In genomic region chr2:131262680-131263670, GRCm38 (mm10) we compare ENCODE assay signal across 8 mouse cellular contexts. TPM values are rescaled to one million over a fixed set of nuclear protein-coding genes. Genes with fewer than 3 reads are reported as not detected.
DNase-seq lines count a peak whose midpoint lies in the region; ATAC-seq and TF ChIP-seq lines count a peak whose summit lies in the region.

No protein-coding gene starts in this region.

- TF ChIP-seq POLR2A in MEL (IDR thresholded peaks at IDR 0.05; ENCODE audit: control insufficient read depth in 1 of 2, insufficient read depth in 1 of 2, low read depth in 1 of 2, low read length in 2 of 2, poor library complexity in 1 of 2) = peak in 1 of 2 experiments; percentile 28; a peak in 1 of 4 replicates

- TF ChIP-seq CTCF in MEL (IDR thresholded peaks at IDR 0.05 in 2 of 3, conservative IDR thresholded peaks at IDR 0.05 in 1 of 3; ENCODE audit: control insufficient read depth in 1 of 3, insufficient read depth in 1 of 3, low read depth in 2 of 3, low read length in 3 of 3, poor library complexity in 1 of 3, severe bottlenecking in 1 of 3) = no peak

- peak; percentile 10 to 56; a peak in 3 of 4 replicates for TF ChIP-seq EP300 in MEL (IDR thresholded peaks at IDR 0.05; ENCODE audit: low read depth in 1 of 2, low read length in 2 of 2)

- H3K4me1 ChIP-seq in MEL (ENCODE audit: control insufficient read depth in 1 of 2, insufficient read depth in 2 of 2, low read length in 2 of 2) = peaks cover 12 to 37% of the 10 kb centered on the region in 2 experiments

- H3K79me2 ChIP-seq in MEL (ENCODE audit: control insufficient read depth, insufficient read depth, low read length, poor library complexity) = peaks cover 28% of the 10 kb centered on the region

- peak; percentile 47 for ATAC-seq in erythroblast, adult 5-6 weeks (replicated peaks; ENCODE audit: low FRiP score, poor library complexity, severe bottlenecking)
- peak; percentile 50 for ATAC-seq in inflammation-experienced regulatory T-cells, adult 6 months
- peak; percentile 44 for ATAC-seq in megakaryocyte progenitor cell, adult 5-6 weeks (replicated peaks; ENCODE audit: poor library complexity)

- no peaks in the 10 kb centered on the region for H3K27me3 ChIP-seq in MEL (ENCODE audit: control insufficient read depth in 1 of 2, insufficient read depth in 2 of 2, low read length in 2 of 2)

- H3K9me3 ChIP-seq in MEL (replicated peaks; ENCODE audit: insufficient read depth, low read length) = no peaks in the 10 kb centered on the region

- DNase-seq in kidney, adult 9 months = peak; percentile 19
- DNase-seq in kidney, postnatal 14 days = no peak
- DNase-seq in MEL (ENCODE audit: low read depth, low spot score) = peak; percentile 91
- DNase-seq in thymus, postnatal 25 days = peak; percentile 26
- DNase-seq in gastrocnemius, adult 18-20 months (ENCODE audit: low spot score) = no peak

- H3K9ac ChIP-seq in MEL (ENCODE audit: control insufficient read depth, low read depth, low read length, poor library complexity, severe bottlenecking) = peak overlapping the region; percentile 98

- TF ChIP-seq RAD21 in MEL (IDR thresholded peaks at IDR 0.05; ENCODE audit: low read depth, low read length) = no peak

- H3K27ac ChIP-seq in MEL (ENCODE audit: control insufficient read depth, low read depth, low read length) = peak overlapping the region; percentile 95

- H3K36me3 ChIP-seq in MEL (ENCODE audit: control insufficient read depth in 1 of 2, insufficient read depth in 2 of 2, low read length in 2 of 2) = peaks cover 0 to 31% of the 10 kb centered on the region in 2 experiments; a peak in 2 of 4 replicates

- H3K4me3 ChIP-seq in MEL (ENCODE audit: control insufficient read depth in 1 of 2, insufficient read depth in 1 of 2, low read depth in 2 of 2, low read length in 2 of 2) = peak overlapping the region; percentile 77 to 83

TF ChIP-seq in MEL, 35 proteins besides CTCF, POLR2A, EP300 and RAD21:
- TF ChIP-seq MXI1 (IDR thresholded peaks at IDR 0.05; ENCODE audit: low read depth, low read length) = peak; percentile 93
- peak; percentile 93 for TF ChIP-seq MYC (IDR thresholded peaks at IDR 0.05; ENCODE audit: low read depth, low read length)
- peak; percentile 71; the same call in 1 of the 2 replicates for TF ChIP-seq ETS1 (IDR thresholded peaks at IDR 0.05; ENCODE audit: low read depth, low read length)
- no peak for TF ChIP-seq GABPA (IDR thresholded peaks at IDR 0.05; ENCODE audit: low read depth, low read length)
- TF ChIP-seq SIN3A (IDR thresholded peaks at IDR 0.05; ENCODE audit: low read length) = peak; percentile 74
- TF ChIP-seq HCFC1 (IDR thresholded peaks at IDR 0.05; ENCODE audit: low read depth, low read length) = 0 out of 2 replicates have a peak, but pooled peaks have one; percentile 15
- peak; percentile 91; the same call in 1 of the 2 replicates for TF ChIP-seq UBTF (IDR thresholded peaks at IDR 0.05; ENCODE audit: borderline replicate concordance, insufficient read depth, low read depth, low read length)
- TF ChIP-seq NELFE (IDR thresholded peaks at IDR 0.05; ENCODE audit: low read depth, low read length) = no peak
- TF ChIP-seq E2F4 (IDR thresholded peaks at IDR 0.05; ENCODE audit: borderline replicate concordance, low read depth, low read length) = no peak
- peak; percentile 48; the same call in 1 of the 2 replicates for TF ChIP-seq ELF1 (IDR thresholded peaks at IDR 0.05; ENCODE audit: low read depth, low read length)
- TF ChIP-seq CHD1 (IDR thresholded peaks at IDR 0.05; ENCODE audit: low read depth, low read length) = 0 out of 2 replicates have a peak, but pooled peaks have one; percentile 26
- TF ChIP-seq MAX (IDR thresholded peaks at IDR 0.05; ENCODE audit: low read length) = 0 out of 2 replicates have a peak, but pooled peaks have one; percentile 28
- TF ChIP-seq USF2 (IDR thresholded peaks at IDR 0.05; ENCODE audit: borderline replicate concordance in 1 of 2, insufficient read depth in 1 of 2, low read depth in 1 of 2, low read length in 2 of 2) = no peak
- peak; percentile 68 for TF ChIP-seq TBP (IDR thresholded peaks at IDR 0.05; ENCODE audit: low read depth, low read length)

RNA-seq across cellular contexts. Expression of gene Pank2, which starts 0.7 kb away (rescaled TPM):
- total RNA-seq in MEL (2012; rRNA removed) = 34.9 and 36.0 TPM in 2 replicates
- polyA plus RNA-seq in MEL (2012; ENCODE audit: insufficient read depth in 1 of 2, insufficient read length in 2 of 2, low read depth in 1 of 2, low replicate concordance in 2 of 2, missing spikeins in 1 of 2) = 100 to 1,000 TPM in 1 of 2 experiments, 10 to 100 TPM in 1; 71.8 to 275 TPM
- total RNA-seq in erythroblast, adult 5-6 weeks (2015; ENCODE audit: low replicate concordance) = 16.3 and 29.0 TPM in 2 replicates
- 14.0 and 26.5 TPM in 2 replicates for total RNA-seq in erythroblast, adult 5-6 weeks (2017; ENCODE audit: low replicate concordance)
- 10 to 100 TPM in 2 of 3 experiments, 1 to 10 TPM in 1; 9.9 to 12.1 (median 11.9) TPM for polyA plus RNA-seq in inflammation-experienced regulatory T-cells, adult 6 months (2017; shearing (Covaris generic))
- total RNA-seq in megakaryocyte progenitor cell, adult 5-6 weeks (2015) = 59.4 and 71.6 TPM in 2 replicates
- total RNA-seq in megakaryocyte progenitor cell, adult 5-6 weeks (2017) = 46.3 and 61.7 TPM in 2 replicates
- total RNA-seq in gastrocnemius, adult 18-20 months (2021) = 10 to 100 TPM; 18.5 to 24.6 TPM

RNA-seq across cellular contexts. Expression of gene Mavs, which starts 29.1 kb away (rescaled TPM):
- 21.2 and 21.3 TPM in 2 replicates for total RNA-seq in MEL (2012; rRNA removed)
- 10 to 100 TPM in 1 of 2 experiments, not detected in 1; 32.1 TPM for polyA plus RNA-seq in MEL (2012; ENCODE audit: insufficient read depth in 1 of 2, insufficient read length in 2 of 2, low read depth in 1 of 2, low replicate concordance in 2 of 2, missing spikeins in 1 of 2)
- 24.6 and 32.8 TPM in 2 replicates for total RNA-seq in erythroblast, adult 5-6 weeks (2015; ENCODE audit: low replicate concordance)
- total RNA-seq in erythroblast, adult 5-6 weeks (2017; ENCODE audit: low replicate concordance) = 20.9 and 22.6 TPM in 2 replicates
- 10 to 100 TPM; 18.2 to 20.5 (median 18.8) TPM for polyA plus RNA-seq in inflammation-experienced regulatory T-cells, adult 6 months (2017; shearing (Covaris generic))
- 15.1 and 17.1 TPM in 2 replicates for total RNA-seq in megakaryocyte progenitor cell, adult 5-6 weeks (2015)
- 11.3 and 11.8 TPM in 2 replicates for total RNA-seq in megakaryocyte progenitor cell, adult 5-6 weeks (2017)
- 10 to 100 TPM; 41.4 to 43.7 TPM for total RNA-seq in gastrocnemius, adult 18-20 months (2021)

RNA-seq across cellular contexts. Expression of gene Ap5s1, which starts 56.1 kb away (rescaled TPM):
- 9.6 TPM in 2 replicates for total RNA-seq in MEL (2012; rRNA removed)
- polyA plus RNA-seq in MEL (2012; ENCODE audit: insufficient read depth in 1 of 2, insufficient read length in 2 of 2, low read depth in 1 of 2, low replicate concordance in 2 of 2, missing spikeins in 1 of 2) = 10 to 100 TPM in 1 of 2 experiments, not detected in 1; 12.7 TPM
- total RNA-seq in erythroblast, adult 5-6 weeks (2015; ENCODE audit: low replicate concordance) = 18.2 and 36.5 TPM in 2 replicates
- total RNA-seq in erythroblast, adult 5-6 weeks (2017; ENCODE audit: low replicate concordance) = 18.7 and 21.0 TPM in 2 replicates
- 10 to 100 TPM; 13.4 to 25.1 (median 20.9) TPM for polyA plus RNA-seq in inflammation-experienced regulatory T-cells, adult 6 months (2017; shearing (Covaris generic))
- 3.6 and 3.9 TPM in 2 replicates for total RNA-seq in megakaryocyte progenitor cell, adult 5-6 weeks (2015)
- 2.9 and 6.7 TPM in 2 replicates for total RNA-seq in megakaryocyte progenitor cell, adult 5-6 weeks (2017)
- total RNA-seq in gastrocnemius, adult 18-20 months (2021) = 10 to 100 TPM; 15.8 to 20.2 TPM

Comparison
In these comparisons a context has a peak if more than half of its experiments do, and no peak if none do; other contexts are left out.
1. DNase-seq: peak in kidney, adult 9 months (single experiment), MEL (single experiment) and thymus, postnatal 25 days (single experiment); none in kidney, postnatal 14 days (single experiment) and gastrocnemius, adult 18-20 months (single experiment).
2. Peak in every context shown above with its lines, with median percentiles within 50 percentile points of each other: ATAC-seq.